Mouse (Mus musculus): ENCODE measurements at regions not wholly inside any gene's neighbourhood (a gene's known extent, or its start where the extent isn't known, plus 50 kb on each side); places are given as distances from the start of the nearest gene placed in this dataset.

DNA sequence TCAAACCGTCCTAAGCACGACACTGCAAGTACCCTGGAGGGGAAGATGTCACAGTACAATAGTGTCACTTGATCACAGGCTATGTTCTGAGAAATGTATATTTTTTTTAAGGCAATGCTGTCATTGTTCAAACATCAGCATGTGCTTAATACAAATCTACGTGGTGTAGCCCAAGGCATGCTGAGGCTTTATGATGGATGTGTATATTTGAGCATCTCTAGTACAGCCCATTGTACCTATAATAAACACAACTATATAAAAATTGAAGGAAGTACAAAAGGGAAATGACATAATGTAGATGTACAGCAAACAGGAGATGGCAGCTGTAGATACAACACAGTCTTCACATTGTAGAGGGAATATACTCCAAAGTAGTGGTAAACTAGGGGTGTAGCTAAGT lies 309.2 kb downstream of the Galc start:
- Histone ChIP-seq H3K4me1 (ENCODE audit: control insufficient read depth, insufficient read depth, low read length) (no peaks in the 10 kb centered on the region), H3K27ac (ENCODE audit: insufficient read depth, low read length) (no peak overlapping the region), H3K4me3 (ENCODE audit: insufficient read depth, low read length) (no peak overlapping the region)
- no peak for TF ChIP-seq CTCF (IDR thresholded peaks at IDR 0.05; ENCODE audit: borderline replicate concordance, insufficient read depth, low read length)
- no peak for TF ChIP-seq POLR2A (IDR thresholded peaks at IDR 0.05; ENCODE audit: low read depth, low read length)

DNA sequence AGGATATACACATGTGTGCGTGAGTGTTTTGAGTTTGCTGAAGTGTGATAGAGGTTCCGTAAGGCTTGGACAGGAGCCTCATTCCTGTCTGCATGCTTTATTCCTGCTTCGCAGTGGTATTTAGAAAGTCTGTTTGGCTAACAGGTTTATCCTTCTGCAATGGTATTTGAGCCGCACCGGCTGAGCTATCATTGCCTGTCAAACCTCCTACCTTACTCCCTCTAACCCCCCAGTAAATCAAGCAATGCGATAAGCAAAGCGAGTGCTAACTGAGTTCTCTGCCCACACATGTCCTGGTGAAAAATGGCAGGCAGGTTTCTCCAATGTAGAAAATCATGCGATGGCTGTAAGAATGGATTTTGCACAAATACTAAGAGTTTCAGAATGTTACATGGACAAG lies 311.8 kb downstream of the Galc start:
- Histone ChIP-seq H3K4me1 (ENCODE audit: control insufficient read depth, insufficient read depth, low read length) (no peaks in the 10 kb centered on the region), H3K4me3 (ENCODE audit: insufficient read depth, low read length) (no peak overlapping the region), H3K27ac (ENCODE audit: insufficient read depth, low read length) (no peak overlapping the region)
- TF ChIP-seq POLR2A (IDR thresholded peaks at IDR 0.05; ENCODE audit: low read depth, low read length) (no peak), CTCF (IDR thresholded peaks at IDR 0.05; ENCODE audit: borderline replicate concordance, insufficient read depth, low read length) (no peak)

DNA sequence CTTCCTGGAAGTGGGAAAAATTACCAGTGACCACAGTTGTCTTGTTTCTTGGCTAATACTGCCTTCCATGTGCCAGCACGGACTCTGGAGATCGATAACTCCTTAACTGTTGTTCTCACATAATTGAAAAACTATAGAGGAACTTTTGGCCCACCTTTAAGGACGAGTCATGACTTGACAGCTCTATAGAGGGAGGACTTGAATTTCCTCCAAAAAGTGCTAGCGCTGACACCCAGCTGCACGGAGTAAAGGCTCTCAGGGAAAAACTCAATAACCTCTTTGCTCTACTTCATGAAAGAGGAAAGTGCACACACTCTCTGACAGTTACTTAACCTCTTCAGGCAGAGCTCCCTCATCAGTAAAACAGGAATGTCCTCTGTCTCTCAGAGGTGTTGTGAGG lies 320.9 kb downstream of the Galc start:
- Histone ChIP-seq H3K4me1 (ENCODE audit: control insufficient read depth, insufficient read depth, low read length) (no peaks in the 10 kb centered on the region), H3K27ac (ENCODE audit: insufficient read depth, low read length) (no peak overlapping the region), H3K4me3 (ENCODE audit: insufficient read depth, low read length) (no peak overlapping the region)
- no peak for TF ChIP-seq POLR2A (IDR thresholded peaks at IDR 0.05; ENCODE audit: low read depth, low read length)
- no peak for TF ChIP-seq CTCF (IDR thresholded peaks at IDR 0.05; ENCODE audit: borderline replicate concordance, insufficient read depth, low read length)

DNA sequence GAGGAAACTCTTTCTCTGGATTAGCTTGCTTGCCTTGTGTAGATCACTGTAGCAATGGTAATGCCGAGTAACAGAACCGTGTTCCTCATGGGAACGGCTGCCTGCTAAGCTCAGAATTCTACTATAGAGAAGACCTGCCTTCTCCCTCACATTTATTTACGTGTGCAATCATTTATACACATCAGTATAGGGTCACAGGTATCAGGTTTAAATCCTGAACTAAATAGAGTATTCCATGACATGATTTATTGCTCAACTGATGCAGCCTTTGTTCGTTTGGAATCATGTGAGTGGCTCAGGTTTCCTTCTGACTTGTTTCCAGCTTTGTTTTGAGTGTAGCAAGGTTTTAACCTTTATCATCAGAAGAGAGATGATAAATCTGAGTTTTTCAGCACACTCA lies 329.4 kb downstream of the Galc start:
- Histone ChIP-seq H3K27ac (ENCODE audit: insufficient read depth, low read length) (no peak overlapping the region), H3K4me3 (ENCODE audit: insufficient read depth, low read length) (no peak overlapping the region), H3K4me1 (ENCODE audit: control insufficient read depth, insufficient read depth, low read length) (no peaks in the 10 kb centered on the region)
- TF ChIP-seq POLR2A (IDR thresholded peaks at IDR 0.05; ENCODE audit: low read depth, low read length) (no peak), CTCF (IDR thresholded peaks at IDR 0.05; ENCODE audit: borderline replicate concordance, insufficient read depth, low read length) (no peak)

DNA sequence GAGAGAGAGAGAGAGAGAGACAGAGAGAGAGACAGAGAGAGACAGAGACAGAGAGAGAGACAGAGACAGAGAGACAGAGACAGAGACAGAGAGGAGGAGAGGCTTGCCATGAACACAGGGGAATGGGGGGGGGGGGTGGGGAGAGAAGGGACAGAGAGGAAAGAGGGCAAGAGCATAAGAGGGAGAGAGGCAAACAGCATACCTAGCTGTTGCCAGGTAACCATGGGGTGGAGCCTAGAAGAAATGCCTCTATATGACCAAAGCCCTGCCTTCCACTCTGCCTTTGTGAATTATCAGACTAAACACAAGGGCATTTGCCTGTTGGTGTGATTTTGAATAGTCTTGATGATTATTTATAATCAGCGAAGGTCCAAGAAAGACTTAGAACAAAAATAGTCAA lies 332.2 kb downstream of the Galc start:
- TF ChIP-seq CTCF (IDR thresholded peaks at IDR 0.05; ENCODE audit: borderline replicate concordance, insufficient read depth, low read length), result no peak
- TF ChIP-seq POLR2A (IDR thresholded peaks at IDR 0.05; ENCODE audit: low read depth, low read length), result no peak
- Histone ChIP-seq H3K27ac (ENCODE audit: insufficient read depth, low read length) (no peak overlapping the region), H3K4me3 (ENCODE audit: insufficient read depth, low read length) (no peak overlapping the region), H3K4me1 (ENCODE audit: control insufficient read depth, insufficient read depth, low read length) (no peaks in the 10 kb centered on the region)

DNA sequence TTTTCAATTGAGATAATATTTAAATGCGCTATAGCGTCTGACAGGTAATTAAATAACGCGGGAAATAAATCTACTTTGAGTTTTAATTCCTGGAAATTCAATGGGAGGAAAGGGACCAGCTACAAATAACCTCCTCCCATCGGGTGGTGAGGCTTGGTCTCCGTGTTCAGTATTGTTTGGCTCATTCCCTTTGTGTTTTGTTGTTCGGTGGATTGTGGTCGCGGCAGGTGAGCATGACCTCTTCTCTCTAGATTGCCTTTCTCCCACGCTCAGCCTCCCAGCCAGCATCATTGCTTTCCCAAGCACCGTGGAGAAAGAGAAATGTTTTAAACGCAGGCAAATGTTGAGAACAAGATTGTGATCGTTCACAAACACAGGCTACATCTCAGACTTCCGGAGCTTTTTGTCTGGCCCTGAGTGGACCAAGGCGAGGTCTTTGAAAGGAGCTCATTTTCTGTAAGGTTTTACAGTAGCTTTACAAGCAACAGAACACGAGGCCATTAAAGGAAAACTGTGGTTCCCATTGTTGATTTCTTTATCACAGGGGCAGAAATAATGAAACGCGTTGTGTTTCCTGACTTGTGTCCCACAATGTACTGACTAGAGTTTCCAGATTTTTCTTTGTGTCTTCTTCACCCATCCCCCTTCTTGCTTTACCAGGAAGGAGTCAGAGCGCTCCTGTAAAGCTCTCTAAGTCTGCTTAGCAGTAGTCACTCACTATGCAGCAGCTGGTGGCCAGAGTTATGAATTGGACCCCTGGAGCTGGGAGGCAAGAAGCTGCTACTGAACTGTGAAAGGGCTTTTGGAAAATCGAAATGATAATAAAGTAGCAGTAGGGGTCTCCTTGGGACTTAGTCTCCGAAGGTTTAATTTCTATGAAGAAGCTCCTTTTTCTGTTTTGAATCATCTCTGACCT lies 337.7 kb downstream of the Galc start:
- Histone ChIP-seq H3K27ac (ENCODE audit: insufficient read depth, low read length) (no peak overlapping the region), H3K4me1 (ENCODE audit: control insufficient read depth, insufficient read depth, low read length) (no peaks in the 10 kb centered on the region), H3K4me3 (ENCODE audit: insufficient read depth, low read length) (no peak overlapping the region)
- TF ChIP-seq CTCF (IDR thresholded peaks at IDR 0.05; ENCODE audit: borderline replicate concordance, insufficient read depth, low read length) (no peak), POLR2A (IDR thresholded peaks at IDR 0.05; ENCODE audit: low read depth, low read length) (no peak)

DNA sequence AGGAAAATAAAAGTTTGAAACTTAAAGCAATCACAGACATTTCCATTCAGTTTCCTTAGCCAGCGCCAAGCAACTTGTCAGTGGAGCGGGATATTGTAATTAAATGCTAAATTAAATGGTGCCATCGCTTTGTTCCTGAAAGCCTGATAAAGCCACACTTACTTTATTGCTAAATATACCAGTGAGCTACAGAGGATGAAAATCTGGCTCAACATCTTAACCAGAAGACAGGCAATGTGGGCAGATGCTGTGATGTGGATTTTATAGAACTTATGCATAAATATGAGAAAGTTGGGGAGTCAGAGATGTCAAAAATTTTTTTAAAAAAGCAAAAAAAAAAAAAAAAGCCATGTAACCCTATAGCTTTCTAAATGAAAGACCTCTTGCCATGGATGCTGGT lies 340.8 kb downstream of the Galc start:
- TF ChIP-seq POLR2A (IDR thresholded peaks at IDR 0.05; ENCODE audit: low read depth, low read length) (no peak), CTCF (IDR thresholded peaks at IDR 0.05; ENCODE audit: borderline replicate concordance, insufficient read depth, low read length) (no peak)
- H3K27ac ChIP-seq (ENCODE audit: insufficient read depth, low read length), result no peak overlapping the region
- H3K4me1 ChIP-seq (ENCODE audit: control insufficient read depth, insufficient read depth, low read length), result no peaks in the 10 kb centered on the region
- H3K4me3 ChIP-seq (ENCODE audit: insufficient read depth, low read length), result no peak overlapping the region

DNA sequence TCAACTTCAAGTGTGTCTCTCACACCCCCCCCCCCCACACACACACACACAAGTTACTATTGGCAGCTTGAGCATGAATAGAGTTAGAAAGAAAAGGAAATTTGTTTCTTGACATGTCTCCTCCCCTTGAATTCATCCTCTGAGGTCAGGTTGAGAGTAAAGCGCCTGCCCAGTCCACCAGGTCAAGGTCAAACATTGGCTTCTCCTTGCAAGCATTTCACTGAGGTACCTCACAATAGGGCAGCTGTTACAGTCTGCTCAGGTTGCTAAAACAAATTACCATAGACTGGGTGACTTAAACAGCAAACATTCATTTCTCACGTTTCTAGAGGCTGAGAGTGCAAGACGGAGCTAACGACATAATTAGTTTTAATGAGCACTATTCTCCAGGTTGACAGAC lies 344.2 kb downstream of the Galc start:
- Histone ChIP-seq H3K4me3 (ENCODE audit: insufficient read depth, low read length) (no peak overlapping the region), H3K4me1 (ENCODE audit: control insufficient read depth, insufficient read depth, low read length) (no peaks in the 10 kb centered on the region), H3K27ac (ENCODE audit: insufficient read depth, low read length) (no peak overlapping the region)
- no peak for TF ChIP-seq POLR2A (IDR thresholded peaks at IDR 0.05; ENCODE audit: low read depth, low read length)

DNA sequence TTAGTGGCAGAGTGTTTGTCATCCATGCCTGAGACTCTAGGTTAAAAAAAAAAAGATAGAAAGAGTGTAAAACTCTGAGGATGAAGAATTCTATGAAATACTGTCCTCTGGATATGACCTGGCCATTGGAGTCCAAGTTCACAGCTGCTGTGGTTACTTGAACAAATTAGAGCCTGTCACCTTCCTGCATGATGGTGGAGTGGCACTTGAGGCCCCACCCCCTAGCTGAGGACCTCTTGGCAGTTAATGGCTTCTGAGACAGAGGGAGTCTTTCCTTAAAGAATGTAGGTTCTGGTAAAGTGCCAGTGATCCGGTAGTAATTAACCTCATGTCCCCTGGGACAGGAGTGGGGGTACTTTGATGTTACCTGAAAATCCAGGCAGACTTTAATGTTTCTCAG lies 346.5 kb downstream of the Galc start:
- TF ChIP-seq POLR2A (IDR thresholded peaks at IDR 0.05; ENCODE audit: low read depth, low read length) (no peak), CTCF (IDR thresholded peaks at IDR 0.05; ENCODE audit: borderline replicate concordance, insufficient read depth, low read length) (no peak)
- Histone ChIP-seq H3K4me1 (ENCODE audit: control insufficient read depth, insufficient read depth, low read length) (no peaks in the 10 kb centered on the region), H3K4me3 (ENCODE audit: insufficient read depth, low read length) (no peak overlapping the region), H3K27ac (ENCODE audit: insufficient read depth, low read length) (no peak overlapping the region)

DNA sequence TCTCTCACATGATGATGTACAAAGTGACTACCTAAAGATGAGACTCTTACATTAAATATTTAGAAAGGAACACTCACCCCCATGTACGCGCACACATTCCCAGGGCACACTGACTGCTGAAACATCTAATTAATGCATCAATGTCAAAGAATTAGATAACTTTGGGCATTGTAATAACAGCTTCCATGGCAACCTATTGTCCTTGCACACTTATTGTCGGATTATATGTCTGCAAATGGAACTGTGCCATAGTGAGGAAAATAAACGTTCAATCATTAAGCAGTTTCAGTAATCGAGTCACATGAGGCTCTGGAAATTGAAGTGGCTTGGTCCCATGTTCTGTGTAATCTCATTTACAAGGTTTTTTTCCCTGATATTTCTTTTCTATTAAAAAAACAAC lies 360.0 kb downstream of the Galc start:
- no peak overlapping the region for H3K4me3 ChIP-seq (ENCODE audit: insufficient read depth, low read length)
- H3K27ac ChIP-seq (ENCODE audit: insufficient read depth, low read length), result no peak overlapping the region
- H3K4me1 ChIP-seq (ENCODE audit: control insufficient read depth, insufficient read depth, low read length), result no peaks in the 10 kb centered on the region
- no peak for TF ChIP-seq CTCF (IDR thresholded peaks at IDR 0.05; ENCODE audit: borderline replicate concordance, insufficient read depth, low read length)
- no peak for TF ChIP-seq POLR2A (IDR thresholded peaks at IDR 0.05; ENCODE audit: low read depth, low read length)
